Mouse (Mus musculus): ENCODE data around the gene Kcnq1. TPM values are rescaled to one million over a fixed set of nuclear protein-coding genes. Genes with fewer than 3 reads are reported as not detected.

The Kcnq1 gene
- polyA plus RNA-seq, 1 experiment from 2014 or later = 1.5 TPM

DNA sequence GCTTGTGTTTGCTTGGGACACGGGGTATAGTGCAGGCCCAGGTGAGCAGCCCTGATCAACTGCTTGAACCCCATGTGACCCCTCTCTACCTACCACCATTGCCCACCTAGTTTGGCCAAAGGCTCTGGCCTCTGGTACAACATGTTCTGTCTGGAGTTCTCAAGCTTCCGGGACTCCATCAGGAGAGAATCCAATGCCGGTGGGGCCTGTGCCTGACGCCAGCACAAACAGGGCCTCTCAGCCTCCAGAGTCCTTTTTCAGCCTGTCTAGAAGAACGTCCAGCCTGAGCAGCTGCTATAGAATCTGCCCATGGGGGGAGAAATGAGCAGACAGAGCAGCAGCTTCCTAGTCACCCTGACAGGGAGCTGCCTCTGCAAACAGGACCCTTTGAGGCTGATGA, 311.7 kb downstream of the Kcnq1 start:
- H3K27me3 ChIP-seq (ENCODE audit: control insufficient read depth, insufficient read depth, low read length) = no peaks in the 10 kb centered on the region
- no peaks in the 10 kb centered on the region for H3K4me1 ChIP-seq (replicated peaks; ENCODE audit: control insufficient read depth, insufficient read depth, low read length)
- H3K27ac ChIP-seq (ENCODE audit: low read depth, low read length) = no peak overlapping the region
- no peak overlapping the region for H3K9ac ChIP-seq (ENCODE audit: low read length)
- no peaks in the 10 kb centered on the region for H3K9me3 ChIP-seq (ENCODE audit: control insufficient read depth, low read length)
- H3K4me3 ChIP-seq (ENCODE audit: low read depth, low read length) = no peak overlapping the region
- ATAC-seq (replicated peaks; ENCODE audit: low FRiP score) (no peak), DNase-seq (ENCODE audit: low spot score) (no peak)
- no peak overlapping the region for H3K4me2 ChIP-seq (ENCODE audit: low read depth, low read length, severe bottlenecking)
- 74% methylated on average over 5 of the region's 5 CpGs for WGBS
- H3K36me3 ChIP-seq (ENCODE audit: control insufficient read depth, insufficient read depth, low read length) = no peaks in the 10 kb centered on the region

DNA sequence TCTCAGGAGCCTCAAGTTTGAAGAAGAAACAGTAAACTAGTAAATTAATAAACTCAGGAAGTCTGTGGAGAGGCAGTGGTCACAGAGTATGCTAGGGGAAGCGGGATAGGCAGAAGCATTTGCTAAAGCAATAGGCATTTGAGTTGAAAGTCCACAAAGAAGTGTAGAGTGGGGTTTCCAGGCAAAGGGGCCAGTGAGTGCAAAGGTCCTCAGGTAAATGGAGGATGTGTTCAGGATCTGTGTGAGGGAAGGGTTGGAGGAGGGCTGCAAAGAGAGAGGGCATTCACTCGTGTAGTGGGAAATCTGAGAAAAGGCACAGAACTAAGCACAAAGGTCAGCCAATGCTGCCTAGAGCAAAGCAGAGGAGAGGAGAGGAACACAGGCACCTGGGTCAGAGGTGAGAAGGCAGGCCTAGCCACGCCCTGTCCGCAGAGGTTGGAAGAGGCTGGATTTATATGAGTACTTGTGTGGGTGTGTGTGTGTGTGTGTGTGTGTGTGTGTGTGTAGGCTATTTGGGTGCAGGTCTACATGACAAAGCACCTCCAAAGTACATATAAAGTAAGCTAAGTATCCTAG, 313.5 kb downstream of the Kcnq1 start:
- ATAC-seq (replicated peaks; ENCODE audit: low FRiP score) (no peak), DNase-seq (ENCODE audit: low spot score) (no peak)
- H3K4me1 ChIP-seq (replicated peaks; ENCODE audit: control insufficient read depth, insufficient read depth, low read length) = no peaks in the 10 kb centered on the region
- H3K4me2 ChIP-seq (ENCODE audit: low read depth, low read length, severe bottlenecking) = no peak overlapping the region
- H3K27ac ChIP-seq (ENCODE audit: low read depth, low read length) = no peak overlapping the region
- no peak overlapping the region for H3K4me3 ChIP-seq (ENCODE audit: low read depth, low read length)
- no peak overlapping the region for H3K9ac ChIP-seq (ENCODE audit: low read length)
- H3K27me3 ChIP-seq (ENCODE audit: control insufficient read depth, insufficient read depth, low read length) = no peaks in the 10 kb centered on the region
- H3K9me3 ChIP-seq (ENCODE audit: control insufficient read depth, low read length) = no peaks in the 10 kb centered on the region
- H3K36me3 ChIP-seq (ENCODE audit: control insufficient read depth, insufficient read depth, low read length) = no peaks in the 10 kb centered on the region
- 82% methylated on average over 4 of the region's 4 CpGs for WGBS

DNA sequence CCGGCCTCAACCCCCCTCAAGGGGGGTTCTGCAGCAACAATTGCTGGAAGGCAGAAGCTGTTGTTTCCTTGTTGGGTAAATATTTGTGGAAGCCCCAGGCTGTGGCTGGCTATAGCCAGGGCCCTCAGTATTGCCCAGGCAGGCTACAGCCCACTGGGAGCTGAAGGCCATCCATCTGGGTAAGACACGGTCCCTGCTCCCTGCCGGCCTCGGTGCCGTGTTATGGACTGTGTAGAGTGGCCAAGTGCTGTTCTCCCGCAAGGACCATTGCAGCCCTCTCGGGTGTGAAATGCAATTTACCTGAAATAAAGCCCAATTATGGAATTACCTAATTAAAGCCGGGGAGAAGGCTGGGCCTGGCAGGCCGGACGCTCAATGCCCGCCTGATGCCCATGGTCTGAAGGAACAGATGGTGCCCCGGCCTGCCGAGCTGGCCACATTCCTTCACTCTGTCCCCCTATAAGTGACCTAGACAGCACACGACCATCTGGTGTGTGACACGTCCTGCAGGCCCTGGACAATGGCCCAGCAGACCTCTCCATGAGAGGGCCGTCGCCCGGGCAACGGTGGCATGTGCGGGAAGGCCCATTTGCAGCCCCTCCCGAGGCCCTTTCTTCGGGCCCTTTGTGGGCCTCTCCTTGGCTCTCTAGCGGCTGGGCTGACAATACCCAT, 322.1 kb downstream of the Kcnq1 start:
- Histone ChIP-seq H3K4me2 (ENCODE audit: low read depth, low read length, severe bottlenecking) (no peak overlapping the region), H3K9ac (ENCODE audit: low read length) (no peak overlapping the region), H3K27me3 (ENCODE audit: control insufficient read depth, insufficient read depth, low read length) (peaks cover 15% of the 10 kb centered on the region), H3K27ac (ENCODE audit: low read depth, low read length) (0 out of 2 replicates have a peak overlapping the region, but pooled peaks have one; percentile 26), H3K4me3 (ENCODE audit: low read depth, low read length) (no peak overlapping the region), H3K4me1 (replicated peaks; ENCODE audit: control insufficient read depth, insufficient read depth, low read length) (peaks cover 12% of the 10 kb centered on the region), H3K36me3 (ENCODE audit: control insufficient read depth, insufficient read depth, low read length) (no peaks in the 10 kb centered on the region), H3K9me3 (ENCODE audit: control insufficient read depth, low read length) (no peaks in the 10 kb centered on the region)
- peak; percentile 86 for DNase-seq (ENCODE audit: low spot score)
- peak; percentile 93 for ATAC-seq (replicated peaks; ENCODE audit: low FRiP score)
- 26% methylated on average over 23 of the region's 23 CpGs for WGBS

DNA sequence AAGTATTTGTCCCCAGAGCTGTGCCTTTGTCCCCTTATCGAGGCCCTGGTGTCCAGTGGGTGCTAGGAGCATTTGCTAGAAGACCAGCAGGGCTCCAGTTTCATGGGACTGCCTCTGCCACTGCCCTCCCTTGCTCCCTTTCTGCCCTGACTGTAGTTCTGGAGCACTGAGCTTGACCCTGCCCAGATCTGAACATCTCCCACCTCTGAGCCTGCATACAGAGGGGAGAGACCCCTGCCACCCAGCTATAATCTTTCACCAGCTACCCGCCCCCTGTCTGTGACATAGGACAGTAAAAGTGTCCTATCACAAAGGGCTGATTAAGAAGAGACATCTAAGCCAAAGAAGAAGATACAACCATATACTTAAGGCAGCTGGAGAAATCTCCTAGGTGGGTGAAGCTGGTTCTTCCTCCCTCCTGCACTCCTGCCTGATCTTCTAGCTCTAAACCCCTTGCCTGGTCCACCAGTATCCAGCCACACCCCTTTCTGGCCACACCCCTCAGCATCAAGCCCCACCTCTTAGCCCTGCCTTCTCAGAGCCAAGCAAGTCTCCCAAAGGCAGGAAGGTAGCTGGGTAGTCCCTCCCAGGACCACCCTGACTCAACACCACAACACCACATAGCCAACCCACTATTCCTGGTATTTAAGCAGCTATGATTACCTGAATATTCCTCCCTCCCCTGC, 322.8 kb downstream of the Kcnq1 start:
- 34% methylated on average over 2 of the region's 2 CpGs for WGBS
- Histone ChIP-seq H3K4me3 (ENCODE audit: low read depth, low read length) (no peak overlapping the region), H3K4me2 (ENCODE audit: low read depth, low read length, severe bottlenecking) (no peak overlapping the region), H3K36me3 (ENCODE audit: control insufficient read depth, insufficient read depth, low read length) (no peaks in the 10 kb centered on the region), H3K4me1 (replicated peaks; ENCODE audit: control insufficient read depth, insufficient read depth, low read length) (peaks cover 12% of the 10 kb centered on the region), H3K27ac (ENCODE audit: low read depth, low read length) (0 out of 2 replicates have a peak overlapping the region, but pooled peaks have one; percentile 26), H3K9me3 (ENCODE audit: control insufficient read depth, low read length) (no peaks in the 10 kb centered on the region), H3K27me3 (ENCODE audit: control insufficient read depth, insufficient read depth, low read length) (peaks cover 17% of the 10 kb centered on the region), H3K9ac (ENCODE audit: low read length) (no peak overlapping the region)
- DNase-seq (ENCODE audit: low spot score) (no peak), ATAC-seq (replicated peaks; ENCODE audit: low FRiP score) (peak; percentile 52; the same call in 1 of the 2 replicates)

DNA sequence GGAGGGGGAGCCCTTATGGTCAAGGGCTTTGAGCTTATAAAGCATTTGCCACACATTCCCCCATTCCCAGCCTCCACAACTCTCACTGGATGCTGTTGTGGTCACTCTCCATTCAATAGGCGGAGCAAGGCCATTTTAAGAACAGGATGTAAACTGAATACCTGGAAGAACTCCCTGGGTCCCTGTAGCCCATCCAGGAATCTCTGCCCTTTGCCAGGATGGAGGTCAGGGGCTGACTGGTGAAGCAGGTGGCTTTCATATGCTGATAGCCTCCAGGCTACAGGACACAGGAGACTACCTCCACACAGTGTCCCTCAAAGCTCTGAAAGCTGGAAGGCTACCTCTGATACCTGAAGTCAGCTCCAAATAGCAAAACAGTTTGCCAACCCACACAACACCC, 326.5 kb downstream of the Kcnq1 start:
- Histone ChIP-seq H3K9me3 (ENCODE audit: control insufficient read depth, low read length) (no peaks in the 10 kb centered on the region), H3K4me3 (ENCODE audit: low read depth, low read length) (no peak overlapping the region), H3K4me1 (replicated peaks; ENCODE audit: control insufficient read depth, insufficient read depth, low read length) (peaks cover 15% of the 10 kb centered on the region), H3K36me3 (ENCODE audit: control insufficient read depth, insufficient read depth, low read length) (no peaks in the 10 kb centered on the region), H3K27ac (ENCODE audit: low read depth, low read length) (no peak overlapping the region), H3K27me3 (ENCODE audit: control insufficient read depth, insufficient read depth, low read length) (peaks cover 30% of the 10 kb centered on the region), H3K9ac (ENCODE audit: low read length) (no peak overlapping the region), H3K4me2 (ENCODE audit: low read depth, low read length, severe bottlenecking) (no peak overlapping the region)
- 65% methylated on average over 1 of the region's 1 CpGs for WGBS
- DNase-seq (ENCODE audit: low spot score) = no peak
- ATAC-seq (replicated peaks; ENCODE audit: low FRiP score) = no peak

DNA sequence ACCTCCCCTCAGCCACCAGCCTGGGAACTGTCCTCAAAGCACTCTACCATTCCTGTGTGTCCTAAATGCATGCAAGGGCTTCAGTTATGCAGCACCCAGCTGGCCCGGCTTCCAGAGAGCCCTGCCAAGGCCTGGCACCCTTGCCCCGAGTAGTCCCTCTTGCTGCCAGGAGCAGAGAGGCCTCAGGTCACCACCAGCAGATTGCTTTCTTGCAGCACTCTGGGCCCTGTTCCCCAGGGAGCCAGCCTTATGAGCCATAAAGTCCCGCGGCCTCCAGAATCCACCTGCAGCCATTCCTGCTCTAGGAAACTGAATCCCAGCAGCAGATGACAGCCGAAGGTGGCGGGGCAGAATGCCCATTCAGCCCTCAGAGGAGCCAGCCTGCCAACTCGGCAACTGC, 327.2 kb downstream of the Kcnq1 start:
- no peak for DNase-seq (ENCODE audit: low spot score)
- peaks cover 15% of the 10 kb centered on the region for H3K4me1 ChIP-seq (replicated peaks; ENCODE audit: control insufficient read depth, insufficient read depth, low read length)
- H3K27me3 ChIP-seq (ENCODE audit: control insufficient read depth, insufficient read depth, low read length) = peaks cover 31% of the 10 kb centered on the region

DNA sequence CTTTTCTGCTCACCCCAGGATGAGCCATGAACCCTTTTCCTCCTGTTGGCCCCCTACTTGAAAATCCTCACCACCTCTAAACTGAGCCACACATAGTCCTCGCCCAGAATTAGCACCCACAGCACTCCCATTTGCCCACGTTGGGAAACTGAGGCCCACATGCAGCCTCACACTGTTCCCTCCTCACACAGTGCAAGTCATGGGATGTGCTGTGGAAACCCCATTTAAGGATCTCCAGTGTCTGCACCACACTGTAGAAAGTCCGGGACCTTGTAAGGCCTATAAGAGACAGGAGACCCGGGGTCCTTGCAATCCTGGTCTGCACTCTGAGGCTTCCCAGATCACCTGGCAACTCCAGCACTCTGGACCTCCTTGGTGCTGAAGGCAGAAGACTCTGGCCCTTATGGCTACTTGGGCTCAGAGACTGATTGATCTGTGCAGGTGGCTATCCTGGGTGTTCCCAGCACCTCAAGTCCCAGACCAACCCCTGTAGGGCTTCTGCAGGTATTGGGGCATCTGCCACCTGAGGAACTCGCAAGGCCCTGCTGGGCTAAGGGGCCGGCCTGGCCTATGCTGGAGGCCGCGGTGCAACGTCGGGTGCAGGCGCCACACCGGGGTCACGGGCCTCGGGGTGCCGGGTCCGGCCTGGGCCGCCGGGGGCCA, 331.2 kb downstream of the Kcnq1 start:
- H3K27ac ChIP-seq (ENCODE audit: low read depth, low read length) = peak overlapping the region; percentile 37; the same call in 1 of the 2 replicates
- H3K27me3 ChIP-seq (ENCODE audit: control insufficient read depth, insufficient read depth, low read length) = peaks cover 53% of the 10 kb centered on the region
- DNase-seq (ENCODE audit: low spot score) (peak; percentile 58), ATAC-seq (replicated peaks; ENCODE audit: low FRiP score) (peak; percentile 71)
- 15% methylated on average over 15 of the region's 18 CpGs for WGBS
- peak overlapping the region; percentile 35 for H3K4me3 ChIP-seq (ENCODE audit: low read depth, low read length)
- H3K9ac ChIP-seq (ENCODE audit: low read length) = peak overlapping the region; percentile 70
- H3K36me3 ChIP-seq (ENCODE audit: control insufficient read depth, insufficient read depth, low read length) = no peaks in the 10 kb centered on the region
- peaks cover 11% of the 10 kb centered on the region for H3K4me1 ChIP-seq (replicated peaks; ENCODE audit: control insufficient read depth, insufficient read depth, low read length)
- H3K9me3 ChIP-seq (ENCODE audit: control insufficient read depth, low read length) = no peaks in the 10 kb centered on the region
- H3K4me2 ChIP-seq (ENCODE audit: low read depth, low read length, severe bottlenecking) = peak overlapping the region; percentile 83

More for the DNA sequence above, 327.2 kb downstream of the Kcnq1 start:
- Histone ChIP-seq H3K9me3 (ENCODE audit: control insufficient read depth, low read length) (no peaks in the 10 kb centered on the region), H3K9ac (ENCODE audit: low read length) (no peak overlapping the region), H3K36me3 (ENCODE audit: control insufficient read depth, insufficient read depth, low read length) (no peaks in the 10 kb centered on the region), H3K4me2 (ENCODE audit: low read depth, low read length, severe bottlenecking) (no peak overlapping the region), H3K27ac (ENCODE audit: low read depth, low read length) (no peak overlapping the region), H3K4me3 (ENCODE audit: low read depth, low read length) (no peak overlapping the region)
- 79% methylated on average over 7 of the region's 7 CpGs for WGBS
- no peak for ATAC-seq (replicated peaks; ENCODE audit: low FRiP score)

DNA sequence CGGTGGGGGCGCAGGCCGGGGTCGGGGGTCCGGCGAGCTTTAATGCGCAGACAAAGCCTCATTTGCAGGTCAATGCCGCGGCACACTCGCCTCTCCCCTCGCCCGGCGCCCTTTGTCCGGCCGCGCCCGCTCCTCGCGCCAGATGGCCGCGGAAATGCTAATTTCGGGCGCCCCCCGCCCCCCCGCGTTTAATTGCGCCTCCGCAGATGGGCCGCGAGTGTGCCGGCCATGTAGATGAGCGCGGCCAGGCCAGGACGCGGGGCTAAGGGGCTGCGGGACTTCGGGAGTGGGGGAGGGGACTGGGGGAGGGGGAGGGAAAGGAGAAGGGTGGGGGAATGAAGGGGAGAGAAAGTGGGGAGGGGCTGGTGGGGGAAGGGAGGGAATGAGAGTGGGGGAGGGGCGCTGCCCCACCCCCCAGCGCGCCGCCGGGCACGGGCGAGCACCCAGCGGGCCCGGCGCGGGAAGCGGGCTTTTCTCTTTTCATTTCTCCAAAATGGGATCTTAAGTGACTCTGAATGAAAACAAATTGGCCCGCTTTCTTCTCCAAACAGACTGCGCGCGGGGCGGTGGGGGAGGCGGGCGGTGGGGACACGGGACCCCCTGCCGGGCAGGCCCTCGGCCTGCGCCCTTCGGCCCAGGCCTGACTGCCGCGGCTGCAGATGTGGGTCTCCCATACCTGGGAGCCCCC, 331.9 kb downstream of the Kcnq1 start:
- peak; percentile 84 for DNase-seq (ENCODE audit: low spot score)
- peak overlapping the region; percentile 83 for H3K4me2 ChIP-seq (ENCODE audit: low read depth, low read length, severe bottlenecking)
- under 1% methylated on average over 55 of the region's 63 CpGs for WGBS
- peak overlapping the region; percentile 70 for H3K9ac ChIP-seq (ENCODE audit: low read length)
- peak overlapping the region; percentile 37; the same call in 1 of the 2 replicates for H3K27ac ChIP-seq (ENCODE audit: low read depth, low read length)
- H3K27me3 ChIP-seq (ENCODE audit: control insufficient read depth, insufficient read depth, low read length) = peaks cover 56% of the 10 kb centered on the region
- H3K36me3 ChIP-seq (ENCODE audit: control insufficient read depth, insufficient read depth, low read length) = no peaks in the 10 kb centered on the region
- H3K4me3 ChIP-seq (ENCODE audit: low read depth, low read length) = peak overlapping the region; percentile 35
- H3K4me1 ChIP-seq (replicated peaks; ENCODE audit: control insufficient read depth, insufficient read depth, low read length) = peaks cover 11% of the 10 kb centered on the region
- no peaks in the 10 kb centered on the region for H3K9me3 ChIP-seq (ENCODE audit: control insufficient read depth, low read length)
- peak; percentile 84 for ATAC-seq (replicated peaks; ENCODE audit: low FRiP score)

Measured in forebrain, embryonic 11.5 days (tissue).